Mouse (Mus musculus) adrenal gland, adult 2 months (tissue): ENCODE data around the gene Ypel2. TPM values are rescaled to one million over a fixed set of nuclear protein-coding genes. Genes with fewer than 3 reads are reported as not detected.

Source experiments
- DNase-seq: peaks from one replicate; pipeline ENCODE4 v3.0.0; 2021
- polyA plus RNA-seq: library from polyadenylated mRNA; depleted of rRNA; stranded (reverse); fragments of >200 nt; gene quantifications from 2 replicates; pipeline ENCODE4 v1.2.3, GENCODE M21; 2012
- total RNA-seq, 2 experiments: library from RNA; stranded (reverse); gene quantifications; 2 replicates each; pipeline ENCODE4 v1.2.3; 2021

Gene Ypel2
- total and polyA plus RNA-seq, 3 experiments = 16.2 to 32.2 (median 21.6) TPM

GRCm38 (mm10) chr11:86995625-86996221 lies 2.2 kb upstream of the Ypel2 start:
- peak; percentile 81 for DNase-seq

GRCm38 (mm10) chr11:86994791-86995624 lies 1.5 kb upstream of the Ypel2 start:
- DNase-seq = no peak

GRCm38 (mm10) chr11:86994330-86994729 lies 823 bp upstream of the Ypel2 start:
- DNase-seq = peak; percentile 34

- peak; percentile 35 for DNase-seq
Measured at GRCm38 (mm10) chr11:86992461-86992988, 982 bp downstream of the Ypel2 start.

GRCm38 (mm10) chr11:86991241-86991640 lies 2.3 kb downstream of the Ypel2 start:
- DNase-seq = peak; percentile 62

- DNase-seq = no peak
Measured at GRCm38 (mm10) chr11:86990309-86990708, 3.2 kb downstream of the Ypel2 start.

- no peak for DNase-seq
Measured at GRCm38 (mm10) chr11:86984990-86985389, 8.5 kb downstream of the Ypel2 start.

GRCm38 (mm10) chr11:86983056-86983455 lies 10.5 kb downstream of the Ypel2 start:
- no peak for DNase-seq

GRCm38 (mm10) chr11:86981229-86981791 lies 12.2 kb downstream of the Ypel2 start:
- no peak for DNase-seq

- no peak for DNase-seq
Measured at GRCm38 (mm10) chr11:86980526-86980925, 13.0 kb downstream of the Ypel2 start.

- peak; percentile 63 for DNase-seq
Measured at GRCm38 (mm10) chr11:86979799-86980198, 13.7 kb downstream of the Ypel2 start.

GRCm38 (mm10) chr11:86977242-86977641 lies 16.3 kb downstream of the Ypel2 start:
- no peak for DNase-seq

GRCm38 (mm10) chr11:86974401-86974800 lies 19.1 kb downstream of the Ypel2 start:
- DNase-seq = no peak

- DNase-seq = no peak
Measured at GRCm38 (mm10) chr11:86973255-86973654, 20.3 kb downstream of the Ypel2 start.

GRCm38 (mm10) chr11:86971057-86971753 lies 22.3 kb downstream of the Ypel2 start:
- DNase-seq = no peak

- no peak for DNase-seq
Measured at GRCm38 (mm10) chr11:86969041-86969821, 24.3 kb downstream of the Ypel2 start.

- DNase-seq = no peak
Measured at GRCm38 (mm10) chr11:86967506-86967905, 26.0 kb downstream of the Ypel2 start.

GRCm38 (mm10) chr11:86966696-86967095 lies 26.8 kb downstream of the Ypel2 start:
- no peak for DNase-seq

GRCm38 (mm10) chr11:86965079-86965478 lies 28.4 kb downstream of the Ypel2 start:
- no peak for DNase-seq

GRCm38 (mm10) chr11:86963698-86964097 lies 29.8 kb downstream of the Ypel2 start:
- no peak for DNase-seq

GRCm38 (mm10) chr11:86963027-86963426 lies 30.5 kb downstream of the Ypel2 start:
- no peak for DNase-seq
